Mouse (Mus musculus) kidney, adult 2 months (tissue): ENCODE results near the gene Rassf5. TPM values are rescaled to one million over a fixed set of nuclear protein-coding genes. Genes with fewer than 3 reads are reported as not detected.

Experiments used
- DNase-seq: peaks from one replicate; pipeline ENCODE4 v3.0.0; 2021
- H3K27ac ChIP-seq: fragments of 200-500 bp; 2 replicates; pipeline ENCODE4 v1.5.1; 2012; ENCODE audit warnings: low read depth, low read length, control low read depth, inconsistent platforms; ENCODE audit not compliant: insufficient read depth
- H3K27me3 ChIP-seq: fragments of 200-500 bp; replicated peaks from 2 replicates; pipeline ENCODE4 v1.6.1; 2012; ENCODE audit warnings: mild to moderate bottlenecking, moderate library complexity, low read length, inconsistent platforms; ENCODE audit not compliant: control insufficient read depth, insufficient read depth
- H3K36me3 ChIP-seq: fragments of 200-500 bp; 2 replicates; pipeline ENCODE4 v1.6.1; 2012; ENCODE audit warnings: mild to moderate bottlenecking, moderate library complexity, low read length, inconsistent platforms; ENCODE audit not compliant: control insufficient read depth, insufficient read depth
- H3K4me1 ChIP-seq: fragments of 200-500 bp; 2 replicates; pipeline ENCODE4 v1.6.1; 2011; ENCODE audit warnings: low read length; ENCODE audit not compliant: control insufficient read depth, insufficient read depth
- H3K4me3 ChIP-seq: fragments of 200-500 bp; 2 replicates; pipeline ENCODE4 v1.5.1; 2011; ENCODE audit warnings: mild to moderate bottlenecking, low read depth, low read length, control low read depth; ENCODE audit not compliant: insufficient read depth
- CTCF ChIP-seq: fragments of 200-500 bp; conservative IDR thresholded peaks from 2 replicates; pipeline ENCODE4 v1.5.1; 2011; ENCODE audit warnings: low read depth, mild to moderate bottlenecking, control low read depth, low read length, moderate library complexity, mixed read lengths; ENCODE audit not compliant: insufficient read depth, insufficient read length
- POLR2A ChIP-seq: fragments of 200-500 bp; IDR thresholded peaks from one replicate; pipeline ENCODE4 v1.6.1; 2011; ENCODE audit warnings: low read depth, low read length, control low read depth
- WGBS: fragments of 180-500 bp; shearing (Covaris S2); methylation state at CpG from one replicate; pipeline ENCODE4 v1.1.7; 2018; 5-methylcytosine and 5-hydroxymethylcytosine counted together
- polyA plus RNA-seq: library from polyadenylated mRNA; depleted of rRNA; stranded (reverse); fragments of >200 nt; gene quantifications from 2 replicates; pipeline ENCODE4 v1.2.3, GENCODE M21; 2012; rRNA removed

The Rassf5 gene
- 3.8 and 5.7 TPM in 2 replicates for polyA plus RNA-seq

DNA sequence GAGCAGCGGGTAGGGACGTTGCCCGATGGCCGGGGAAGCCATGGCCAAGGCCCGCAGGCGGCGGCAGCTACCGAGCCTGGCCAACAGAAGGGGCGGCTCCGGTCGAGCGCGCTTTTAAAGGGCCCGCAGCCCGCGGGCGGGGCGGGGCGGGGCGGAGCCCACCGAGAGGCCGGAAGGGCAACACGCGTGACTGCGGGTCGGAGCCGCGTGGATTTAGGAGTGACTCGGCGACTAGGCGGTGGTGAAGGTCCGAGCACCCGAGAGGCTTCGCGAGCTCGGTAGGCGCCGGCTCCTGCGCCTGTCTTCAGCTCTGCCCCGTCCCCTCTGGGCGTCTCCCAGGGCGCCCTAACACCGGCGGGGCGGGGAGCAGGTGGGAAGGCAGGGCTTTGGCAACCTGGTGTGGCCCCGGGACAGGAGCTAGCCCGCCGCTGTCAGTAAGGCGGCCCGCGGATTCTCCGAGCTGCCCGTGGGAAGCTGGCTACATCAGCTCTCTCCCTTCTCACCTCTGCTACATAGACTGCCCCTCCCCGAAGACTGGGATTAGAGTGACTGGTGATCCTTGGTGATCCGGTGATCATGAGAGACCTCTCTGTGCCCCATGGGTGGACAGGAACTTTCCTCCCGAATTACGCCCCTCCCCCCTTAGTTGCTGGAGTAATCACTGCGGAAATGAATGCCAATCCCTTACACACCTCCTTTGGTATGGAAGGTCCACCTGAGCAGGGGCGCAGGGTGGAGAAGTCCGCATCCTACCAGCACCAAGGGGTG lies at the start of gene Rassf5:
TSS of gene Rassf5 (minus strand) at position 170 of the 768 bp plus-strand sequence.
- Histone ChIP-seq H3K4me1 (peaks cover 11% of the 10 kb centered on the region; the same call in 1 of the 2 replicates), H3K4me3 (peak within 1 kb of the TSS; percentile 79), H3K36me3 (no peaks in the 10 kb centered on the region), H3K27ac (0 out of 2 replicates have a peak within 1 kb of the TSS, but pooled peaks have one; percentile 2), H3K27me3 (no peaks in the 10 kb centered on the region)
- DNase-seq = peak; percentile 88
- under 1% methylated on average over 60 of the region's 60 CpGs for WGBS
- TF ChIP-seq CTCF (no peak), POLR2A (no peak)

GRCm38 (mm10) chr1:131293922-131294250 lies 48.8 kb upstream of the Rassf5 start:
- TF ChIP-seq POLR2A (no peak), CTCF (no peak)
- no peak overlapping the region for H3K27ac ChIP-seq
- no peaks in the 10 kb centered on the region for H3K27me3 ChIP-seq
- 81% methylated on average over 2 of the region's 2 CpGs for WGBS
- no peak for DNase-seq
- H3K36me3 ChIP-seq = peaks cover 3% of the 10 kb centered on the region
- H3K4me3 ChIP-seq = no peak overlapping the region
- no peaks in the 10 kb centered on the region for H3K4me1 ChIP-seq

DNA sequence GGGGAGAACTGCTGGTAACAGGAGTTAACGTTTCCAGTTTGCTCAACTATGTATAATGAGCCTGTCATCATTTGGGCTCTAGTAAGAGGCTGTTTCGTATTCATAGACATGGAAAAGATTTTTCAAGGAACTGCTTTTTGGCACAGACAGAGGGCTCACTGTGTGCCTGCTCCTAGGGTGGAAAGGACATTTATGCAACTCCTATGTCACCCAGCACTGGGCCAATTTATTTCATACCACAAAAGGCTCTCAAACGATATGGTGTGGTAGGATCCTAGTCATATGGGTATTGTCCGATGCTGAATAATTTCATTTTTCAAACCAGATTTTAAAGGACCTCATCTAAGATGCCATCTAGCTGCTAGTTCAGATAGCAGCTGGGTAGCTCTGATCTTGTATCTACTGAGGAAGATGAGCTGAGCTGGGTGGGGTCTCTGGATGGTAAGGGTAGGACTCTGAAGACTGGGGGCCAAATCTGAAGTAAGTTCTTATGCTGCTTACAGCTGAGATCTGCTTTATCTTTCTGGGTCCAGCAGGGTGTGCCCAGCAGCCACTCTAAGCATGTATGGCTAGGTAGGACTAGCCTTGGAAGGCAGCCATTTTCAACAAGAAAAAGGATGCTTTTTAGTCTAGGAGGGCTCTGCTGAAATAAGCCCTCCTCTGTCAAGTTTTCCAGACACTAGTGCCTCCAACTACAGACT lies 48.3 kb upstream of the Rassf5 start:
- TF ChIP-seq POLR2A (no peak), CTCF (no peak)

DNA sequence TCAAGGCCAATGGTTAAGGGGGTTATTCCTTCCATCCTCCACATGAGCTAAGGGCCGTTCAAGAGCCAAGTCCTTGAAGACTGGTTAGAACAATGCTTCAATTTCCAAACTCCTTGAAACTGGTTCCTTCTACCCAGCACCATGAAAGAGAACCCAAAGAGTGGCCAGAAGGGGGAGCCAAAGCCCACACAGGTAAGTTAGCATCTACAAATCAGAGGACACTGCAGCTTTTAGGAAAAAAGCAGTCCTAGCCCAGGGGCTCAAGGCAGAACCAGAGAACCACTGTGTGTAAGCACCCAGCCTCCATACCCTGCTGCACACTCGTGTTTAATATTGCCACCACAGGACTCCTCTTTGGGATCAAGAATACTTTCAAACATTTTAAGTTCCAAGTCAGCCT lies 45.6 kb upstream of the Rassf5 start:
- H3K4me1 ChIP-seq = no peaks in the 10 kb centered on the region
- no peak for TF ChIP-seq POLR2A
- TF ChIP-seq CTCF = peak; percentile 78
- H3K4me3 ChIP-seq = no peak overlapping the region
- H3K36me3 ChIP-seq = peaks cover 3% of the 10 kb centered on the region
- DNase-seq = peak; percentile 76
- H3K27ac ChIP-seq = no peak overlapping the region
- WGBS = 42% methylated on average over 2 of the region's 2 CpGs
- H3K27me3 ChIP-seq = no peaks in the 10 kb centered on the region

More for the DNA sequence above, 48.3 kb upstream of the Rassf5 start:
- DNase-seq = no peak
- 82% methylated on average over 4 of the region's 4 CpGs for WGBS
- H3K4me1 ChIP-seq = no peaks in the 10 kb centered on the region
- no peaks in the 10 kb centered on the region for H3K27me3 ChIP-seq
- H3K36me3 ChIP-seq = peaks cover 3% of the 10 kb centered on the region
- no peak overlapping the region for H3K4me3 ChIP-seq
- no peak overlapping the region for H3K27ac ChIP-seq

GRCm38 (mm10) chr1:131288938-131289337 lies 43.9 kb upstream of the Rassf5 start:
- Histone ChIP-seq H3K27ac (no peak overlapping the region), H3K27me3 (no peaks in the 10 kb centered on the region), H3K4me1 (no peaks in the 10 kb centered on the region), H3K4me3 (no peak overlapping the region), H3K36me3 (peaks cover 3% of the 10 kb centered on the region; the same call in 1 of the 2 replicates)
- 75% methylated on average over 6 of the region's 6 CpGs for WGBS
- DNase-seq = no peak
- TF ChIP-seq POLR2A = no peak
- TF ChIP-seq CTCF = no peak

- Histone ChIP-seq H3K27ac (no peak overlapping the region), H3K27me3 (no peaks in the 10 kb centered on the region), H3K4me1 (no peaks in the 10 kb centered on the region), H3K36me3 (peaks cover 3% of the 10 kb centered on the region; the same call in 1 of the 2 replicates), H3K4me3 (no peak overlapping the region)
- DNase-seq = no peak
- no peak for TF ChIP-seq CTCF
- no peak for TF ChIP-seq POLR2A
- 53% methylated on average over 2 of the region's 2 CpGs for WGBS
Measured at GRCm38 (mm10) chr1:131287267-131287666, 42.2 kb upstream of the Rassf5 start.

- 79% methylated on average over 5 of the region's 5 CpGs for WGBS
- DNase-seq = no peak
- H3K4me3 ChIP-seq = no peak overlapping the region
- TF ChIP-seq POLR2A (no peak), CTCF (no peak)
- H3K27ac ChIP-seq = no peak overlapping the region
- H3K36me3 ChIP-seq = peaks cover 3% of the 10 kb centered on the region; the same call in 1 of the 2 replicates
- no peaks in the 10 kb centered on the region for H3K4me1 ChIP-seq
- H3K27me3 ChIP-seq = no peaks in the 10 kb centered on the region
Measured at GRCm38 (mm10) chr1:131286803-131287202, 41.7 kb upstream of the Rassf5 start.
